ENCODE assay signal across 14 mouse cellular contexts in the genomic region with DNA sequence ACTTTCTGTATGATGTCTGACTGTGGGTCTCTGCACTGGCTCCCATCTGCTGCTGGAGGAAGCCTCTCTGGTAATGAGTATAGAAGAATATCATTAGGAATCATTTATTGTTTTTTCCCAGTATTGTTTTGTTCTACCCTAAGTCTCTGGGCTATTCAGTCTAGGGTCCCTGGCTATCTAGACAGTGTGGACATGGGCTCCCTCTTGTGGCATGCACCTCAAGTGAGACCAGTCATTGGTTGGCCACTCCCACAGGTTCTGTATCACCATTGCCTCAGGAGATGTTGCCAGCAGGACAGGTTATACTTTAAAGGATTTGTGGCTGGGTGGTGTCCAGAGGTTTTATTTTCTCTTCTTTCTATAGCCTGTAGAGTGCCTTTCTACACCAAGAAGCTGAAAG. TPM values are rescaled to one million over a fixed set of nuclear protein-coding genes. Genes with fewer than 3 reads are reported as not detected.
DNase-seq lines count a peak whose midpoint lies in the region; ATAC-seq and TF ChIP-seq lines count a peak whose summit lies in the region.
"Had no signal": no experiment of that assay in that cellular context is flagged by ENCODE, and none has a peak within 500 bp of the region (broad histone marks: within the 10 kb centered on the region; RNA-seq: fewer than 3 reads in every experiment).

No protein-coding gene starts in this region.

- H3K79me2 ChIP-seq in heart, adult 2 months (replicated peaks; ENCODE audit: control insufficient read depth, insufficient read depth, low read length), result no peaks in the 10 kb centered on the region

- H3K27me3 ChIP-seq in heart, adult 2 months (ENCODE audit: control insufficient read depth, insufficient read depth, low read length), result no peaks in the 10 kb centered on the region
- H3K27me3 ChIP-seq: limb, embryonic 13.5 days had no signal

- DNase-seq in heart, adult 2 months, result no peak
- DNase-seq in heart, adult 8-10 months (ENCODE audit: low spot score), result no peak
- peak; percentile 1 for DNase-seq in retina, embryonic 14.5 days (ENCODE audit: low spot score)
- DNase-seq in retina, postnatal 1 day, result no peak
- peak; percentile 11 for DNase-seq in embryo, embryonic 10 days (ENCODE audit: low spot score)
- no peak for DNase-seq in layer of hippocampus, adult 18-20 months (ENCODE audit: low spot score in 2 of 2)
- DNase-seq: heart, adult 11 months; layer of hippocampus, adult 9-11 months; thymus, adult 2 months had no signal

- H3K36me3 ChIP-seq in heart, adult 2 months (ENCODE audit: control insufficient read depth, insufficient read depth, low read length), result no peaks in the 10 kb centered on the region
- H3K36me3 ChIP-seq: limb, embryonic 13.5 days had no signal

- no peak overlapping the region for H3K9ac ChIP-seq in heart, adult 2 months (ENCODE audit: low read depth, low read length)
- H3K9ac ChIP-seq: limb, embryonic 13.5 days had no signal

- no peak for TF ChIP-seq EP300 in heart, adult 2 months (IDR thresholded peaks at IDR 0.05; ENCODE audit: insufficient read depth, low read depth, low read length)

- TF ChIP-seq POLR2A in heart, adult 2 months (IDR thresholded peaks at IDR 0.05; ENCODE audit: insufficient read depth, low read depth, low read length), result no peak

- no peak overlapping the region for H3K4me3 ChIP-seq in heart, adult 2 months
- H3K4me3 ChIP-seq: limb, embryonic 13.5 days had no signal

- no peaks in the 10 kb centered on the region for H3K4me1 ChIP-seq in heart, adult 2 months (ENCODE audit: control insufficient read depth, insufficient read depth, low read length)
- H3K4me1 ChIP-seq: limb, embryonic 13.5 days had no signal

- intact Hi-C loops in heart, adult 2 months (cut with DNase I), result no loop called here

- ATAC-seq in erythroblast, adult 5-6 weeks (replicated peaks; ENCODE audit: low FRiP score, poor library complexity, severe bottlenecking), result no peak
- no peak for ATAC-seq in inflammation-experienced regulatory T-cells, adult 6 months
- ATAC-seq: hindbrain, embryonic 16.5 days had no signal

- H3K27ac ChIP-seq in heart, adult 2 months, result no peak overlapping the region
- H3K27ac ChIP-seq: limb, embryonic 13.5 days had no signal

- peak; percentile 32 for TF ChIP-seq CTCF in heart, adult 2 months (IDR thresholded peaks at IDR 0.05)

RNA-seq across cellular contexts. Expression of a gene that starts 50.3 kb away (rescaled TPM):
- not detected for total RNA-seq in heart, adult 2 months (2021)
- not detected in 2 replicates for polyA plus RNA-seq in heart, adult 2 months (2012; rRNA removed)
- not detected for total RNA-seq in heart, adult 8-10 months (2022)
- total RNA-seq in erythroblast, adult 5-6 weeks (2015; ENCODE audit: low replicate concordance), result not detected in 2 replicates
- total RNA-seq in erythroblast, adult 5-6 weeks (2017; ENCODE audit: low replicate concordance), result not detected in 2 replicates
- total RNA-seq in layer of hippocampus, adult 18-20 months (2021), result 1 to 10 TPM; 2.2 to 2.9 TPM
- not detected for polyA plus RNA-seq in inflammation-experienced regulatory T-cells, adult 6 months (2017; shearing (Covaris generic))
- total RNA-seq: neutrophil, adult 5-6 weeks had no signal
- polyA plus RNA-seq: thymus, adult 2 months had no signal

Comparison
In these comparisons a context has a peak if more than half of its experiments do, and no peak if none do; other contexts are left out.
1. DNase-seq: peak in retina, embryonic 14.5 days (single experiment) and embryo, embryonic 10 days (single experiment); none in heart, adult 2 months (0 of 2), heart, adult 8-10 months (single experiment), retina, postnatal 1 day (single experiment) and layer of hippocampus, adult 18-20 months (0 of 2).